Mouse (Mus musculus) monocyte, adult 2 months (primary cell): ENCODE measurements at regions not wholly inside any gene's neighbourhood (a gene's known extent, or its start where the extent isn't known, plus 50 kb on each side); places are given as distances from the start of the nearest gene placed in this dataset.
A peak's percentile ranks its signal among the peaks of the same experiment; 100 is the strongest.

Experiments used
- DNase-seq, 2 experiments: peaks; one replicate each; pipeline ENCODE4 v3.0.0; 2022; ENCODE audit warnings: low spot score in 2 of 2, low read depth in 1 of 2

- no peak for DNase-seq
Observed at GRCm38 (mm10) chr6:143372487-143372886, 205.5 kb downstream of the Etnk1 start.

GRCm38 (mm10) chr6:143373686-143374273 lies 206.8 kb downstream of the Etnk1 start:
- peak; percentile 10 to 18 for DNase-seq

GRCm38 (mm10) chr6:143375951-143376713 lies 209.1 kb downstream of the Etnk1 start:
- DNase-seq: no peak

- DNase-seq: no peak
Observed at GRCm38 (mm10) chr6:143377121-143377520, 210.1 kb downstream of the Etnk1 start.

- no peak for DNase-seq
Observed at GRCm38 (mm10) chr6:143378126-143378525, 211.1 kb downstream of the Etnk1 start.

- DNase-seq: no peak
Observed at GRCm38 (mm10) chr6:143380490-143380889, 213.5 kb downstream of the Etnk1 start.

GRCm38 (mm10) chr6:143386597-143387450 lies 219.8 kb downstream of the Etnk1 start:
- no peak for DNase-seq

GRCm38 (mm10) chr6:143393543-143394207 lies 226.7 kb downstream of the Etnk1 start:
- no peak for DNase-seq

GRCm38 (mm10) chr6:143394377-143394776 lies 227.4 kb downstream of the Etnk1 start:
- no peak for DNase-seq

GRCm38 (mm10) chr6:143401436-143401835 lies 234.4 kb downstream of the Etnk1 start:
- no peak for DNase-seq

GRCm38 (mm10) chr6:143401921-143402320 lies 234.9 kb downstream of the Etnk1 start:
- no peak for DNase-seq

GRCm38 (mm10) chr6:143402766-143403165 lies 235.7 kb downstream of the Etnk1 start:
- DNase-seq: no peak

- DNase-seq: no peak
Observed at GRCm38 (mm10) chr6:143404521-143404920, 237.5 kb downstream of the Etnk1 start.

- DNase-seq: no peak
Observed at GRCm38 (mm10) chr6:143412056-143412455, 245.0 kb downstream of the Etnk1 start.

GRCm38 (mm10) chr6:143412721-143413120 lies 245.7 kb downstream of the Etnk1 start:
- DNase-seq: no peak

GRCm38 (mm10) chr6:143414590-143415382 lies 247.8 kb downstream of the Etnk1 start:
- DNase-seq: no peak

GRCm38 (mm10) chr6:143415383-143415778 lies 248.4 kb downstream of the Etnk1 start:
- no peak for DNase-seq

- DNase-seq: no peak
Observed at GRCm38 (mm10) chr6:143419872-143420271, 252.9 kb downstream of the Etnk1 start.

- no peak for DNase-seq
Observed at GRCm38 (mm10) chr6:143423026-143423425, 256.0 kb downstream of the Etnk1 start.

- no peak for DNase-seq
Observed at GRCm38 (mm10) chr6:143425182-143425829, 258.3 kb downstream of the Etnk1 start.
